Mouse (Mus musculus) intestine, embryonic 15.5 days (tissue): ENCODE measurements around the gene G2e3. TPM values are rescaled to one million over a fixed set of nuclear protein-coding genes. Genes with fewer than 3 reads are reported as not detected.

Source experiments
- ATAC-seq: fragments of 200-750 bp; cut with Nextera tagmentation; 2 replicates; pipeline ENCODE4 v1.8.0; 2017; ENCODE audit warnings: moderate TSS enrichment, moderate library complexity
- H3K27ac ChIP-seq: fragments of 300-500 bp; sonication (generic); 2 replicates; pipeline ENCODE4 v1.5.1; 2015; ENCODE audit warnings: mild to moderate bottlenecking, inconsistent platforms
- H3K27me3 ChIP-seq: fragments of 300-500 bp; sonication (generic); replicated peaks from 2 replicates; pipeline ENCODE4 v1.6.1; 2015; ENCODE audit warnings: inconsistent platforms
- H3K36me3 ChIP-seq: fragments of 300-500 bp; sonication (generic); 2 replicates; pipeline ENCODE4 v1.6.1; 2015; ENCODE audit warnings: inconsistent platforms
- H3K4me1 ChIP-seq: fragments of 300-500 bp; sonication (generic); replicated peaks from 2 replicates; pipeline ENCODE4 v1.6.1; 2015; ENCODE audit warnings: inconsistent platforms
- H3K4me2 ChIP-seq: fragments of 300-500 bp; sonication (generic); replicated peaks from 2 replicates; pipeline ENCODE4 v1.6.1; 2015; ENCODE audit warnings: mild to moderate bottlenecking, inconsistent platforms
- H3K4me3 ChIP-seq: fragments of 300-500 bp; sonication (generic); replicated peaks from 2 replicates; pipeline ENCODE4 v1.5.1; 2015; ENCODE audit warnings: inconsistent platforms
- H3K9ac ChIP-seq: fragments of 300-500 bp; sonication (generic); 2 replicates; pipeline ENCODE4 v1.6.1; 2015; ENCODE audit warnings: inconsistent platforms
- H3K9me3 ChIP-seq: fragments of 300-500 bp; sonication (generic); 2 replicates; pipeline ENCODE4 v1.6.1; 2016; ENCODE audit warnings: inconsistent platforms
- WGBS: fragments of 180-500 bp; shearing (Covaris S2); methylation state at CpG from one replicate; pipeline ENCODE4 v1.1.7; 2015; 5-methylcytosine and 5-hydroxymethylcytosine counted together
- polyA plus RNA-seq: library from polyadenylated mRNA; unstranded; fragments of >200 nt; fragmentation: Nextera tagmentation; extraction: Ambion mirVana; gene quantifications from 2 replicates; pipeline ENCODE4 v1.2.1, GENCODE M21; 2015

G2e3 gene
- polyA plus RNA-seq, 1 experiment from 2014 or later, result 29.6 TPM

DNA sequence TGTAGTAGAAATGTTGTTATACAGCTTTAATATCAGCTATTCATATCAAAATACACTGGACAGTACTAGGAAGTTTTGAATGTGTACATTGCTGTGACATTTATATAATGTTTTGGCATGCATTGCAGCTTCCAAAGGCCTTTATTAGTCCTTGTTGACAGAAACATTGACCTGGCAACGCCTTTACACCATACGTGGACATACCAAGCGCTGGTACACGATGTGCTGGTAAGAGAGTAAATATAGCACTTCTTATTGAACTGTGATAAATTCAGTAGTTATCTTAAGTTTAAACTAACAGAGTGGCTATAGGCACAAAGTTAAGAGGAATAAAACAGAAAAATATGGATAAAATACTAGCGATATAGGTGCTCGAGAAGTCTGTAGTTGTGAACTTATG lies 52.0 kb downstream of the G2e3 start:
- H3K36me3 ChIP-seq, result peaks cover 22% of the 10 kb centered on the region; the same call in 1 of the 2 replicates
- no peak overlapping the region for H3K4me3 ChIP-seq
- no peaks in the 10 kb centered on the region for H3K4me1 ChIP-seq
- no peak overlapping the region for H3K4me2 ChIP-seq
- no peak overlapping the region for H3K9ac ChIP-seq
- 92% methylated on average over 6 of the region's 6 CpGs for WGBS
- no peak for ATAC-seq
- no peaks in the 10 kb centered on the region for H3K27me3 ChIP-seq
- H3K27ac ChIP-seq, result no peak overlapping the region
- H3K9me3 ChIP-seq, result no peaks in the 10 kb centered on the region

- ATAC-seq, result no peak
- H3K9me3 ChIP-seq, result no peaks in the 10 kb centered on the region
- H3K36me3 ChIP-seq, result peaks cover 15% of the 10 kb centered on the region
- H3K4me1 ChIP-seq, result no peaks in the 10 kb centered on the region
- no peak overlapping the region for H3K4me2 ChIP-seq
- H3K27ac ChIP-seq, result no peak overlapping the region
- WGBS, result 70% methylated on average over 5 of the region's 5 CpGs
- H3K27me3 ChIP-seq, result no peaks in the 10 kb centered on the region
- no peak overlapping the region for H3K4me3 ChIP-seq
- H3K9ac ChIP-seq, result no peak overlapping the region
Measured at GRCm38 (mm10) chr12:51402060-51402698, 54.3 kb downstream of the G2e3 start.

DNA sequence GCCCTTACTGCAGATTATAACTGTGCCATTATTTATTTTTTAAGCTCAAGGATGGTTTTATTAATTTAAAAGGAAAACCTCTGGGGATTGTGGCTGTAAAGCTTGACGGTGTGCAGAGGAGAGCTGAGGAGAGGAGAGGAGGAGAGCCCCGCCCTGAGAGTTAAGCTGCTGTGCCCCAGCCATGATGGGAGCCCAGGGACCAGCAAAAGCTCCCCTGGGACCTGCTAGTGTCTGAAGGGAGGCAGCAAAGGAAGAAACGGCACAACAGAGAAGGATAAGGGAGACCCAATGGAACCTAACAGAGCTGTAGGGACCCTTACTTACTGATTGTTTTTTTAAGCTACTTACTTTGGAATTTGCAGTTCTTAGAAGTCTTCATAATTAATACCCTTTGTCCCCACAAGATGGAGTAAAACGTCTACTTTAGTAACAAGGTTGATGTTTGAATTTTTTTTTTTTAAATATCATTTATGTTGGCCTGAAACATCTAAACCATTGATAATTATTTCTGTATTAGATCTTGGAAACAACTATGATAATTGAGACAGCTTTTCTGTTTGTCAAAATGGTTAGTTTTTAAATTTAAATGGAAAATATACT lies 56.2 kb downstream of the G2e3 start:
- Histone ChIP-seq H3K4me2 (no peak overlapping the region), H3K9ac (no peak overlapping the region), H3K4me3 (no peak overlapping the region), H3K27me3 (no peaks in the 10 kb centered on the region), H3K9me3 (no peaks in the 10 kb centered on the region), H3K4me1 (no peaks in the 10 kb centered on the region), H3K27ac (no peak overlapping the region), H3K36me3 (peaks cover 15% of the 10 kb centered on the region)
- WGBS, result 70% methylated on average over 4 of the region's 4 CpGs
- ATAC-seq, result no peak

DNA sequence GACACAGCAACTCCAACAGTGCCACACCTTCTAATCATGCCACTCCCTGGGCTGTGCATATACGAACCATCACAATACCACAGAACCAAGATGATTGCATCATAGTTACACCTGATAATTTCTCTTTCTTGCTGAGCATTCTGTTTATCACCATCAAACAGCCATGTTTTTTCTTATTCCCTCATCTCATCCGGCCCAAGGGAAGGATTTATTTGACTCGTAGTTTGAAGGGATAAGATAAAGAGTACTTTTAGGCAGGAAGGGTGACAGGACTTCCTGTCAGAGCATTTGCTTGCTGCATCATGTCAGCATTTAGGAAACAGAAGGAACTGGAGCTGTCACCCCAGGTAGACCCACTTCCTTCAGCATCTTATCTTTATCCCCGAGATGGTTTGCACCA lies 63.5 kb downstream of the G2e3 start:
- Histone ChIP-seq H3K27me3 (no peaks in the 10 kb centered on the region), H3K4me1 (no peaks in the 10 kb centered on the region), H3K9ac (no peak overlapping the region), H3K4me3 (no peak overlapping the region), H3K4me2 (no peak overlapping the region), H3K27ac (no peak overlapping the region), H3K36me3 (peaks cover 19% of the 10 kb centered on the region; the same call in 1 of the 2 replicates), H3K9me3 (no peaks in the 10 kb centered on the region)
- ATAC-seq, result no peak
- WGBS, result 79% methylated on average over 4 of the region's 4 CpGs

Other genes with a start within 250 kb of the G2e3 start
- gene Scfd1, start 29.4 kb downstream of the G2e3 start, polyA plus RNA-seq, result 73.7 and 77.4 TPM in 2 replicates
- gene Coch, start 245.3 kb downstream of the G2e3 start, polyA plus RNA-seq, result 0.89 and 0.93 TPM in 2 replicates